Mouse (Mus musculus) hindbrain, postnatal 0 days (tissue): ENCODE measurements at regions not wholly inside any gene's neighbourhood (a gene's known extent, or its start where the extent isn't known, plus 50 kb on each side); places are given as distances from the start of the nearest gene placed in this dataset.
A peak's percentile ranks its signal among the peaks of the same experiment; 100 is the strongest.

Experiments
- ATAC-seq: fragments of 200-750 bp; cut with Nextera tagmentation; 2 replicates; pipeline ENCODE4 v1.8.0; 2017; ENCODE audit warnings: mild to moderate bottlenecking, moderate TSS enrichment, moderate library complexity
- DNase-seq: peaks from one replicate; pipeline ENCODE4 v3.0.0-alpha.2; 2015; ENCODE audit warnings: low spot score
- H3K27ac ChIP-seq: fragments of 300-500 bp; sonication (generic); 2 replicates; pipeline ENCODE4 v1.5.1; 2014; ENCODE audit warnings: mild to moderate bottlenecking
- H3K27me3 ChIP-seq: fragments of 300-500 bp; sonication (generic); 2 replicates; pipeline ENCODE4 v1.6.1; 2014; ENCODE audit warnings: low read length, mixed read lengths; ENCODE audit not compliant: insufficient read depth
- H3K36me3 ChIP-seq: fragments of 300-500 bp; sonication (generic); 2 replicates; pipeline ENCODE4 v1.6.1; 2014; ENCODE audit warnings: low read length, mixed read lengths; ENCODE audit not compliant: insufficient read depth
- H3K4me1 ChIP-seq: fragments of 300-500 bp; sonication (generic); 2 replicates; pipeline ENCODE4 v1.6.1; 2014; ENCODE audit warnings: antibody characterized with exemption, low read length, mixed read lengths; ENCODE audit not compliant: insufficient read depth
- H3K4me2 ChIP-seq: fragments of 300-500 bp; sonication (generic); 2 replicates; pipeline ENCODE4 v1.6.1; 2014; ENCODE audit warnings: low read depth, mild to moderate bottlenecking, low read length, moderate library complexity, mixed read lengths
- H3K4me3 ChIP-seq: fragments of 300-500 bp; sonication (generic); 2 replicates; pipeline ENCODE4 v1.5.1; 2014; ENCODE audit warnings: low read length
- H3K9ac ChIP-seq: fragments of 300-500 bp; sonication (generic); replicated peaks from 2 replicates; pipeline ENCODE4 v1.6.1; 2014; ENCODE audit warnings: mild to moderate bottlenecking, low read length, moderate library complexity, mixed read lengths
- H3K9me3 ChIP-seq: fragments of 300-500 bp; sonication (generic); 2 replicates; pipeline ENCODE4 v1.6.1; 2016; ENCODE audit warnings: low read length, mixed read lengths
- CTCF ChIP-seq: IDR thresholded peaks from 2 replicates; pipeline ENCODE4 v1.5.1; 2016; ENCODE audit warnings: antibody characterized with exemption, control low read depth, low read depth
- WGBS: fragments of 180-500 bp; shearing (Covaris S2); extraction: QIAGEN DNeasy Blood & Tissue Kit; methylation state at CpG from one replicate; pipeline ENCODE4 v1.1.7; 2014; 5-methylcytosine and 5-hydroxymethylcytosine counted together

DNA sequence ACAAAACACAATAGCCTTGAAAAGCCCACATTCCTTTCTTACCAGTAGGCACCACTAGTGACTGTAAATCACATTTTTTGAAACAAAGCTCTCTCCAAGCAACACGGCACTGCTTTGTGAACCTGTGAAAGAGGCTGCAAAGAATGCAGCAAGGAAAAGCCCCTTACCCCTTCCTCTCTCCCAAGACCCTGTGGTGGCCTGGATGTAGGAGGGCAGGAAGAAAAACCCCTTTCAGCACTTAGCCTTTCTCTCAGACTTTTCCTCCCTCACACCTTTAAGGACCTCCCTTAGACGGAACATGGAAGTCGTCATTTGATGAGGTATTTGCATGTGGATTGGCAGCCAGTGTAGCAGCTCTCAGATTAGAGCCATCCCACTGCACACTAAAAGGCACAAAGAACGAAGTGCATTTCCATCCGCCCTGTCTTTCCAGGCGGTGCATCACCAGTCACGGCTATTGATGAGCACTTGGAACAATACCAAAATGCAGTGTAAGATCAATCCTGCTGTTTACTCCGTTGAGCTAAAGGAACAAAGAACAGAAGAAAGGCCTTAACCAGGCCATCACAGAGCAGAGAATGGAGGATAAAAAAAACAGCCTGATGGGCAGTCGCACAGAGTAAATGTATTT lies 369.7 kb upstream of the Spred2 start:
- H3K4me2 ChIP-seq = peak overlapping the region; percentile 27; the same call in 1 of the 2 replicates
- WGBS = 12% methylated on average over 9 of the region's 9 CpGs
- TF ChIP-seq CTCF = no peak
- peak overlapping the region; percentile 58 for H3K27ac ChIP-seq
- H3K4me3 ChIP-seq = no peak overlapping the region
- no peaks in the 10 kb centered on the region for H3K27me3 ChIP-seq
- ATAC-seq (peak; percentile 86), DNase-seq (peak; percentile 76)
- no peak overlapping the region for H3K9ac ChIP-seq
- H3K4me1 ChIP-seq = peaks cover 3% of the 10 kb centered on the region; the same call in 1 of the 2 replicates
- H3K9me3 ChIP-seq = no peaks in the 10 kb centered on the region
- no peaks in the 10 kb centered on the region for H3K36me3 ChIP-seq

DNA sequence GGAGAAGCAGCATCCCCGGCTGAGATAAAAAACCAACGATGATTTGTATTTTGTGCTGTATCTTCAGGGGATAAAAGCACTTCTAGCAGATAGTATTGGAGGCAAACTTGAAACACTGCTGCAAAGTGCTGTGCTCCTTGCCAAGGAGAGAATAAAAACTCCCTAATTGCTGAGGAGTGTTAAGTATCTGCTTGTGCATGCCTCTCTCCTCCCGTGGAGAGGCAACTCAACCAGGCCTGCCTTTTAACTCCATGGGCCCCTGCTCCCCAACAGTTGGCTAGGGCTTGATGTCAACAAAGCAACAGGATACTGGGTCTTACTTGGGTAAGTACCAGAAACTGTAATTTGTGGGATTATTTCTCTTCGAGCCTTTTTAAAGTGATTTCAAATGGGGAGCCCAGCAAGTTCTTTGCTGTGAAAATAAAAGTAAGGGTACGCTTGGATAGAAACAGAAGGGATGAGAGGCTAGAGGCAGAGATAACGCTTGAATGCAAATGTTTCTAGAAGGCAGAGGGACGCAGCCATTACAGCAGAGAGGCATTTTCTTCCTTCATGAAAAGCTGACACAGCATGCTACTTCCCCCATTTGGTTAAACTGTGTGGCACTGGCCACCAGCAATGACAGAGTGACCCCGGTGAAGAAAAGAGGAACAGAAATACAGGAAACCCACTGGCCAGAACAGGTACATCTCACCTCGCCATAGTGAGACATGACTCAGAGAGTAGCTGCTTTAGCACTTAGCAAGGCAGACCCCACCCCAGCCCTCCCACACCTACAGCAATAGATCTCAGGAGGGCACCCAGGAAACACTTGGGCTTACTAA lies 369.0 kb upstream of the Spred2 start:
- no peaks in the 10 kb centered on the region for H3K36me3 ChIP-seq
- peak overlapping the region; percentile 27; the same call in 1 of the 2 replicates for H3K4me2 ChIP-seq
- WGBS = 24% methylated on average over 9 of the region's 9 CpGs
- peak overlapping the region; percentile 58 for H3K27ac ChIP-seq
- H3K4me3 ChIP-seq = no peak overlapping the region
- H3K4me1 ChIP-seq = peaks cover 3% of the 10 kb centered on the region
- H3K9me3 ChIP-seq = no peaks in the 10 kb centered on the region
- no peak for TF ChIP-seq CTCF
- H3K27me3 ChIP-seq = no peaks in the 10 kb centered on the region
- ATAC-seq = peak; percentile 79
- H3K9ac ChIP-seq = no peak overlapping the region
- peak; percentile 65 for DNase-seq

DNA sequence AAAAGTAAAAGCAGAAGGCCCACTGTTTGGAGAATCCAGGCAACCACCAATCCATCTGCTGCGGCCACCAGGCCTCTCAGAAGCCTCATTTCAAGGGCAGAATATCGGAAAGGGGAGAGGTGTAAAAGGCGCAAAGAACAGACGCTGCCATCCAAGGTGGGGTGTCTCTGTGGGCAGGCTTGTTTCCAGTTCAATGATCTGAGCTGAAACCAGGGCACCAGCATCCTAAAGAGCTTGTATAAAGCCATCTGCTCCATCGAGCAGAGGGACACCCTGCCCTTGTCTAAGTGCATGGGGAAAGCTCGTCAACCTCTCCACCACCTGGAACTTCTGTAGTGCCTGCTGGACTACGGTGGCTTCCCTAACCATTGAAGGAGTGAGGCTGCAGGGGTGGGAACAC lies 363.7 kb upstream of the Spred2 start:
- 0 out of 2 replicates have a peak, but pooled peaks have one; percentile 61 for ATAC-seq
- Histone ChIP-seq H3K4me3 (no peak overlapping the region), H3K4me1 (peaks cover 1% of the 10 kb centered on the region), H3K9ac (no peak overlapping the region), H3K9me3 (no peaks in the 10 kb centered on the region), H3K27me3 (no peaks in the 10 kb centered on the region), H3K4me2 (no peak overlapping the region), H3K27ac (0 out of 2 replicates have a peak overlapping the region, but pooled peaks have one; percentile 32), H3K36me3 (no peaks in the 10 kb centered on the region)
- peak; percentile 40 for DNase-seq
- TF ChIP-seq CTCF = no peak
- 55% methylated on average over 7 of the region's 7 CpGs for WGBS

DNA sequence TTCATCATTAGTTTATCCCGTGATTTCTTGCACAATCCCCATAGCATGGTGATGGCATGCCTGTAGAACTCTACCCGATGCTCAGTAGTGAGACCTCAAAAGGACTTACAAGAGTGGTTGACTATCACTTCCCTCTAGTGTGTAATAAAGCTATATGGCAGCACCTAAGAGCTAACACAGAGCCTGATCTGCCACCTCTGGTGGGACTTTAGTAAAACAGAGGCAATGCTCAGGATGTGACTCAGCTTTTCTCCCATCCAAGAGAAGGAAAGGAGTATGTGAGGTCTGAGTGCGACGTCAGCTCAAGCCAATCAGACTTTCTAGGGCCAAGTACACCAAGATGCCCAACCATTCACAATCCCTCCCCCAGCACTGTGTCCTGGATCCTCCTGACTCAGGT lies 361.5 kb upstream of the Spred2 start:
- ATAC-seq (no peak), DNase-seq (no peak)
- Histone ChIP-seq H3K27me3 (no peaks in the 10 kb centered on the region), H3K9me3 (no peaks in the 10 kb centered on the region), H3K9ac (no peak overlapping the region), H3K4me2 (no peak overlapping the region), H3K4me1 (no peaks in the 10 kb centered on the region; the same call in 1 of the 2 replicates), H3K4me3 (no peak overlapping the region), H3K27ac (no peak overlapping the region), H3K36me3 (no peaks in the 10 kb centered on the region)
- no peak for TF ChIP-seq CTCF
- 91% methylated on average over 4 of the region's 4 CpGs for WGBS

DNA sequence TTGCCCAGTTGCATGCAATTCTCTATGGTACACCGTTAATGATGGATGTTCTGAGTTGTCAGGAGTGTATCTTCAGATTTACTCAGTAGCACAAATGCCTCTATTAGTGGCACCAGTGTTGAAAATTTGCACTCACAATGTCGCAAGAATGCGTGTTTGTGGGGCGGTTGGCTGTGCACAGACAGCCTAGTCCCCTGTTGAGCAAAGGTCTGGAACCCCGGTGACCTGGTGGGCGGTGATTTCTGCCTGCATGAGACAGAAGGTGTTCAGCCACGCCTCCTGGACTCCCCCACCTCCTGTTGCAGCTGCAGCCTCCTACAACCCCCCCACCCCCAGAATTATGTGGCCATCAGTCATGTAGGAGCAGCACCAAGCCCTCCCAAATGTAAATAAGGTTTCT lies 338.9 kb upstream of the Spred2 start:
- Histone ChIP-seq H3K4me2 (no peak overlapping the region), H3K4me3 (no peak overlapping the region), H3K4me1 (no peaks in the 10 kb centered on the region), H3K36me3 (no peaks in the 10 kb centered on the region), H3K9ac (no peak overlapping the region), H3K9me3 (no peaks in the 10 kb centered on the region), H3K27me3 (no peaks in the 10 kb centered on the region), H3K27ac (no peak overlapping the region)
- WGBS = 76% methylated on average over 7 of the region's 7 CpGs
- ATAC-seq (no peak), DNase-seq (no peak)
- TF ChIP-seq CTCF = no peak

DNA sequence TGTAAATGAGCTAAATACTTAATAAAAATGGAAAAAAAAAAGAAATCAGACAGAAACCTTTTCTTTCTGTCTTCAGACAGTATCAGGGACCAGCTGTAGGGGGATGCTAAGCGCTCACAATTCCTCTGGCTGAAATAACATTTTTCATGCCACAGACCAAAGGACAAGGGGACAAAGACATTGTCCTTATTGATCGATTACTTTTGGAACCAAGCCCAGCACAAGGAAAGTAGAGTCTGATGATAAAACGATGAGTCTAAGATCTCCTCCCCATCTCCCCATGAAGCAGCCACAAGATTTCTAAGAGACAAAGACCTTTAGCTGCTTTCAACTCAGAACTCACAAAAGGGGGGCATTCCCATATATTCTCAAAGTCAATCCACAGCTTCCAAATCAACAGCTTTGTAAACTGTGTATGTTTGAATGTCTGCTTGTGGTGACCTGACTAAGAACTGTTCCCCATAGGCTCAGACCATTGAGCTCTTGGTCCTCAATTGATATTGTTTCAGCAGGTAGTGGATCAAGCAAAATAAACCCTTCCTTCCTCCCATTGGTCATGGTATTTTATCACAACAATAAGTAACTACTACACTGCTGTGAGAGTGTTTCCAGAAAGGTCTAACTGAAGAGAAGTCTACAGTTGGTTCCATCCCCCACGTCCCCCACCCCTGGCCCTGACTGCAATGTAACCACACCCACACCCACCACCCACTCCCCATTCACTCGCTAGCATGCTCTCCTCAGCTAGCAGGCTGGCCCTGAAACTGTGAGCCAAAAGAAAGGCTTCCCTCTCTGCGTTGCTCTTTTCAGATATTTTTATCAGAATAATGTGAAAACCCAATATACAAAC lies 331.4 kb upstream of the Spred2 start:
- no peak for ATAC-seq
- no peak for TF ChIP-seq CTCF
- Histone ChIP-seq H3K4me2 (no peak overlapping the region), H3K4me3 (no peak overlapping the region), H3K27me3 (no peaks in the 10 kb centered on the region), H3K9me3 (0 out of 2 replicates have a peak, but pooled peaks cover 2% of the 10 kb centered on the region), H3K4me1 (no peaks in the 10 kb centered on the region), H3K27ac (no peak overlapping the region), H3K9ac (no peak overlapping the region), H3K36me3 (no peaks in the 10 kb centered on the region)
- WGBS = 48% methylated on average over 6 of the region's 6 CpGs
- no peak for DNase-seq
